Mouse (Mus musculus) lung, postnatal 10 days (tissue): ENCODE data around the gene Gm28047.

ENCODE experiments used
- DNase-seq: peaks from one replicate; pipeline ENCODE4 v3.0.0; 2021

Gene Gm28047

GRCm38 (mm10) chr15:102485853-102486252 lies 139.0 kb downstream of the Gm28047 start:
- no peak for DNase-seq

GRCm38 (mm10) chr15:102483136-102483535 lies 141.7 kb downstream of the Gm28047 start:
- no peak for DNase-seq

- no peak for DNase-seq
These were observed 150.3 kb downstream of the Gm28047 start for GRCm38 (mm10) chr15:102474520-102474919.
